15 mouse cellular contexts compared by ENCODE assay signal in genomic region chr12:29951485-29951884, GRCm38 (mm10). TPM values are rescaled to one million over a fixed set of nuclear protein-coding genes. Genes with fewer than 3 reads are reported as not detected.
DNase-seq lines count a peak whose midpoint lies in the region; ATAC-seq lines count a peak whose summit lies in the region.
"Had no signal": no experiment of that assay in that cellular context is flagged by ENCODE, and none has a peak within 500 bp of the region (broad histone marks: within the 10 kb centered on the region; RNA-seq: fewer than 3 reads in every experiment).

No protein-coding gene starts in this region.

- H3K4me2 ChIP-seq in heart, embryonic 12.5 days, result no peak overlapping the region
- no peak overlapping the region for H3K4me2 ChIP-seq in kidney, embryonic 16.5 days (replicated peaks; ENCODE audit: low read depth, low read length)
- H3K4me2 ChIP-seq in lung, embryonic 16.5 days (ENCODE audit: low read depth, low read length), result no peak overlapping the region
- no peak overlapping the region for H3K4me2 ChIP-seq in intestine, embryonic 15.5 days (replicated peaks)
- no peak overlapping the region for H3K4me2 ChIP-seq in forebrain, embryonic 12.5 days
- H3K4me2 ChIP-seq: neural tube, embryonic 13.5 days had no signal

- peak; percentile 8; the same call in 1 of the 2 replicates for ATAC-seq in heart, embryonic 12.5 days (ENCODE audit: insufficient number of reproducible peaks, low FRiP score)
- peak; percentile 32; the same call in 1 of the 2 replicates for ATAC-seq in kidney, embryonic 16.5 days (ENCODE audit: low FRiP score, low TSS enrichment)
- no peak for ATAC-seq in lung, embryonic 16.5 days (ENCODE audit: low read depth)
- no peak for ATAC-seq in intestine, embryonic 15.5 days
- no peak for ATAC-seq in forebrain, embryonic 12.5 days (ENCODE audit: low FRiP score)
- ATAC-seq: forebrain, embryonic 16.5 days had no signal

- H3K9me3 ChIP-seq in heart, embryonic 12.5 days (replicated peaks), result no peaks in the 10 kb centered on the region
- H3K9me3 ChIP-seq in kidney, embryonic 16.5 days (ENCODE audit: low read length), result no peaks in the 10 kb centered on the region
- no peaks in the 10 kb centered on the region for H3K9me3 ChIP-seq in lung, embryonic 16.5 days (ENCODE audit: control insufficient read depth, low read length)
- H3K9me3 ChIP-seq in intestine, embryonic 15.5 days, result no peaks in the 10 kb centered on the region
- H3K9me3 ChIP-seq in forebrain, embryonic 12.5 days, result no peaks in the 10 kb centered on the region
- H3K9me3 ChIP-seq: hindbrain, embryonic 10.5 days; neural tube, embryonic 13.5 days had no signal

- H3K4me1 ChIP-seq in heart, embryonic 12.5 days (replicated peaks), result peaks cover 67% of the 10 kb centered on the region
- peaks cover 57% of the 10 kb centered on the region for H3K4me1 ChIP-seq in kidney, embryonic 16.5 days (ENCODE audit: insufficient read depth, low read length)
- H3K4me1 ChIP-seq in lung, embryonic 16.5 days (replicated peaks; ENCODE audit: control insufficient read depth, insufficient read depth, low read length), result peaks cover 38% of the 10 kb centered on the region
- peaks cover 14% of the 10 kb centered on the region for H3K4me1 ChIP-seq in intestine, embryonic 15.5 days (replicated peaks)
- peaks cover 53% of the 10 kb centered on the region for H3K4me1 ChIP-seq in forebrain, embryonic 12.5 days

- H3K27ac ChIP-seq in heart, embryonic 12.5 days (ENCODE audit: poor library complexity, severe bottlenecking), result peak overlapping the region; percentile 59
- H3K27ac ChIP-seq in kidney, embryonic 16.5 days (ENCODE audit: low read length), result peak overlapping the region; percentile 77
- peak overlapping the region; percentile 38 for H3K27ac ChIP-seq in lung, embryonic 16.5 days (ENCODE audit: low read length)
- 0 out of 2 replicates have a peak overlapping the region, but pooled peaks have one; percentile 28 for H3K27ac ChIP-seq in intestine, embryonic 15.5 days
- no peak overlapping the region for H3K27ac ChIP-seq in forebrain, embryonic 12.5 days
- H3K27ac ChIP-seq: liver, embryonic 14.5 days had no signal

- H3K27me3 ChIP-seq in heart, embryonic 12.5 days (replicated peaks), result no peaks in the 10 kb centered on the region
- no peaks in the 10 kb centered on the region for H3K27me3 ChIP-seq in kidney, embryonic 16.5 days (ENCODE audit: insufficient read depth, low read length)
- H3K27me3 ChIP-seq in lung, embryonic 16.5 days (ENCODE audit: control insufficient read depth, insufficient read depth, low read depth, low read length), result no peaks in the 10 kb centered on the region
- no peaks in the 10 kb centered on the region for H3K27me3 ChIP-seq in intestine, embryonic 15.5 days (replicated peaks)
- no peaks in the 10 kb centered on the region for H3K27me3 ChIP-seq in forebrain, embryonic 12.5 days
- H3K27me3 ChIP-seq: neural tube, embryonic 13.5 days had no signal

- WGBS in heart, embryonic 12.5 days, result 76% methylated on average over 5 of the region's 5 CpGs
- 60% methylated on average over 5 of the region's 5 CpGs for WGBS in kidney, embryonic 16.5 days
- 77% methylated on average over 5 of the region's 5 CpGs for WGBS in lung, embryonic 16.5 days
- WGBS in intestine, embryonic 15.5 days, result 82% methylated on average over 5 of the region's 5 CpGs
- WGBS in forebrain, embryonic 12.5 days, result 83% methylated on average over 5 of the region's 5 CpGs

- H3K4me3 ChIP-seq in heart, embryonic 12.5 days, result no peak overlapping the region
- no peak overlapping the region for H3K4me3 ChIP-seq in kidney, embryonic 16.5 days (ENCODE audit: low read length)
- no peak overlapping the region for H3K4me3 ChIP-seq in lung, embryonic 16.5 days (ENCODE audit: low read length)
- H3K4me3 ChIP-seq in intestine, embryonic 15.5 days (replicated peaks), result no peak overlapping the region
- no peak overlapping the region for H3K4me3 ChIP-seq in forebrain, embryonic 12.5 days (replicated peaks)
- H3K4me3 ChIP-seq: hindbrain, embryonic 10.5 days; neural tube, embryonic 13.5 days had no signal

- no peaks in the 10 kb centered on the region for H3K36me3 ChIP-seq in heart, embryonic 12.5 days
- H3K36me3 ChIP-seq in kidney, embryonic 16.5 days (ENCODE audit: insufficient read depth, low read length), result no peaks in the 10 kb centered on the region
- H3K36me3 ChIP-seq in lung, embryonic 16.5 days (ENCODE audit: control insufficient read depth, insufficient read depth, low read length), result no peaks in the 10 kb centered on the region
- H3K36me3 ChIP-seq in intestine, embryonic 15.5 days, result no peaks in the 10 kb centered on the region
- H3K36me3 ChIP-seq in forebrain, embryonic 12.5 days (replicated peaks), result peaks cover 7% of the 10 kb centered on the region; the same call in 1 of the 2 replicates

- no peak overlapping the region for H3K9ac ChIP-seq in heart, embryonic 12.5 days
- no peak overlapping the region for H3K9ac ChIP-seq in kidney, embryonic 16.5 days (replicated peaks; ENCODE audit: low read length)
- H3K9ac ChIP-seq in lung, embryonic 16.5 days (ENCODE audit: low read length), result no peak overlapping the region
- no peak overlapping the region for H3K9ac ChIP-seq in intestine, embryonic 15.5 days
- no peak overlapping the region for H3K9ac ChIP-seq in forebrain, embryonic 12.5 days
- H3K9ac ChIP-seq: liver, embryonic 14.5 days; neural tube, embryonic 13.5 days had no signal

- no peak for DNase-seq in heart, adult 18-20 months
- no peak for DNase-seq in kidney, postnatal 14 days
- DNase-seq in lung, adult 18-20 months, result no peak
- DNase-seq: cerebellum, postnatal 25 days had no signal

RNA-seq across cellular contexts. Expression of gene Pxdn, which starts 14.1 kb away (rescaled TPM):
- 125 and 131 TPM in 2 replicates for polyA plus RNA-seq in heart, embryonic 12.5 days (2016; fragmentation: Nextera tagmentation; extraction: Ambion mirVana)
- total RNA-seq in heart, adult 18-20 months (2021), result 10 to 100 TPM; 27.7 to 31.8 TPM
- polyA plus RNA-seq in kidney, embryonic 16.5 days (2015; fragmentation: Nextera tagmentation; extraction: Ambion mirVana), result 105 and 107 TPM in 2 replicates
- 99.9 and 105 TPM in 2 replicates for polyA plus RNA-seq in lung, embryonic 16.5 days (2015; fragmentation: Nextera tagmentation; extraction: Ambion mirVana)
- polyA plus RNA-seq in intestine, embryonic 15.5 days (2015; fragmentation: Nextera tagmentation; extraction: Ambion mirVana), result 63.6 and 66.4 TPM in 2 replicates
- polyA plus RNA-seq in forebrain, embryonic 12.5 days (2016; fragmentation: Nextera tagmentation; extraction: Ambion mirVana), result 67.6 and 72.1 TPM in 2 replicates
- total RNA-seq: megakaryocyte, adult 5-6 weeks; monocyte, adult 5-6 weeks had no signal

Comparison
In these comparisons a context has a peak if more than half of its experiments do, and no peak if none do; other contexts are left out.
1. ATAC-seq: peak in heart, embryonic 12.5 days (single experiment) and kidney, embryonic 16.5 days (single experiment); none in lung, embryonic 16.5 days (single experiment), intestine, embryonic 15.5 days (single experiment) and forebrain, embryonic 12.5 days (single experiment).